Mouse (Mus musculus): ENCODE data around the gene Cd300a. TPM values are rescaled to one million over a fixed set of nuclear protein-coding genes. Genes with fewer than 3 reads are reported as not detected.
A peak's percentile ranks its signal among the peaks of the same experiment; 100 is the strongest.

Cd300a gene
- polyA plus RNA-seq (2012; rRNA removed) (2.1 and 3.1 TPM in 2 replicates), polyA plus RNA-seq (2014; fragmentation: Nextera tagmentation; extraction: Ambion mirVana) (3.6 and 3.7 TPM in 2 replicates)

DNA sequence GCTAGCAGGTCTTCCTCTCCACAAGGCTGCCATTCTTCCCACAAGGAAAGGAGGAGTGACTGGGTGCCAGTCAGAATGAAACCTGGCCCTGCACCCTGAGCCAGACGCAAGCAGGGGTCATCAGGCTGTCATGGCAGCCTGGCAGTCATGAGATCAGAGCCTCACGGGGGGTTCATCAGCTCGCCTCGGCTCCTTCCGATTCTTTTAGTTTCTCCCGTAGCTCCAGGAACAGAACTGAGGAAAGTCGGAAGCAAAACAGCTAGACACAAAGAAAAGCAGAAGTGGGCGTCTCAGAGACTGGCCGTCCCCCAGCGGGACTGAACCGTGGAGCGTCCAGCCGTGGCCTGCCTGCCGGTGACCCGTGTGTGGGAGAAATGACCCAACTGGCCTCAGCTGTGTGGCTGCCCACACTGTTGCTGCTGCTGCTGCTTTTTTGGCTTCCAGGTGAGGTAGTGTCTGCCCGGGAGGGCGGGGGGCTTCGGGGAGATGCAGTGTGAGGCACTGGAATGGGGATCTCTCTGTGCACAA lies at the start of gene Cd300a:
Cd300a (plus strand) TSS at position 51 of the 528 bp plus-strand sequence.
- no peak within 1 kb of the TSS for H3K27ac ChIP-seq
- H3K4me1 ChIP-seq (replicated peaks; ENCODE audit: control insufficient read depth in 2 of 2, insufficient read depth in 2 of 2, low read length in 1 of 2), result peaks cover 0 to 2% of the 10 kb centered on the region in 2 experiments; a peak in 1 of 4 replicates
- H3K4me3 ChIP-seq (ENCODE audit: insufficient read depth in 1 of 2, low read depth in 2 of 2, low read length in 2 of 2), result peak within 1 kb of the TSS; percentile 1 to 36; a peak in 3 of 4 replicates
- 25% methylated on average over 18 of the region's 18 CpGs for WGBS (ENCODE audit: insufficient replicate concordance)
- no peaks in the 10 kb centered on the region for H3K9me3 ChIP-seq (ENCODE audit: control insufficient read depth, low read length)
- no peaks in the 10 kb centered on the region for H3K36me3 ChIP-seq (replicated peaks; ENCODE audit: control insufficient read depth, insufficient read depth, low read depth)
- 0 out of 2 replicates have a peak, but pooled peaks have one; percentile 13 for ATAC-seq (ENCODE audit: insufficient read depth)
- TF ChIP-seq CTCF (IDR thresholded peaks at IDR 0.05; ENCODE audit: low read depth) (no peak), EP300 (IDR thresholded peaks at IDR 0.05; ENCODE audit: low read depth) (no peak)
- no peak for DNase-seq (ENCODE audit: low read depth in 3 of 3, low spot score in 3 of 3)
- H3K4me2 ChIP-seq (ENCODE audit: low read depth), result peak within 1 kb of the TSS; percentile 13; the same call in 1 of the 2 replicates
- H3K27me3 ChIP-seq (ENCODE audit: control insufficient read depth, insufficient read depth, low read length), result no peaks in the 10 kb centered on the region
- no peak within 1 kb of the TSS for H3K9ac ChIP-seq (replicated peaks)

DNA sequence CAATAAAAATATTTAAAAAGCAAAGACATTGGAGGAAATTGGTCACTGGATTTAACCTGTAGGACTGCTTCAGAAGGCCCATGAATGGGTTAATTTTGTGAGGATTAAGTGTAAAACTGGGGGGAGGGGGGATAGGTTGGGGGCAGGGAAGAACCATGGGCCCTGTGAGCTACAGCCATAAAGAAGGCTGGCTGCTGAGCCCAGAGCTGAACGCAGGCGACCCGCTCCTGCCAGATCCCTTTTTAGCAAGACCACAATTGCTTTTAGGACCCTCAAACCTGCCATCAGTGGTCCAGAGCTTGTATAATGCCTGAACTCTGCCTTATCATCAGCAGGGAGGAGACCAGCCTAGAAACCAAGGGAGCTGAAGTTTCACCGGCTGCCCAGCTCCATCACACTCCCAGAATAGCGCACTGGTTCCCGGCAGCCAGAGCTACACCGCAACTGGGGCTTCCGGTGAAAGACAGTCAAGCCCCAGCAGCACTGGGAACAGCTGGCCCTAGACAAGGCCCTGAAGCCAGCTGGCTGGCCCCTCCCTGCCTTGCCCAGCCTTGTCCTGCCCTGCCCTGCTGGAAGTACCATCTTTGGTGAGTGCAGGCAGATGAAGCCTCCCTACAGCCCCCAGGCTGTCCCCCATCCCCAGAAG lies 45.9 kb upstream of the Cd300a start:
- H3K9ac ChIP-seq (replicated peaks), result no peak overlapping the region
- H3K27ac ChIP-seq, result no peak overlapping the region
- no peak overlapping the region for H3K4me3 ChIP-seq (ENCODE audit: insufficient read depth in 1 of 2, low read depth in 2 of 2, low read length in 2 of 2)
- ATAC-seq (ENCODE audit: insufficient read depth) (peak; percentile 53; the same call in 1 of the 2 replicates), DNase-seq (ENCODE audit: low read depth in 3 of 3, low spot score in 3 of 3) (no peak)
- H3K27me3 ChIP-seq (ENCODE audit: control insufficient read depth, insufficient read depth, low read length), result no peaks in the 10 kb centered on the region
- no peaks in the 10 kb centered on the region for H3K36me3 ChIP-seq (replicated peaks; ENCODE audit: control insufficient read depth, insufficient read depth, low read depth)
- H3K4me1 ChIP-seq (replicated peaks; ENCODE audit: control insufficient read depth in 2 of 2, insufficient read depth in 2 of 2, low read length in 1 of 2), result peaks cover 0 to 3% of the 10 kb centered on the region in 2 experiments; a peak in 2 of 4 replicates
- no peak overlapping the region for H3K4me2 ChIP-seq (ENCODE audit: low read depth)
- no peaks in the 10 kb centered on the region for H3K9me3 ChIP-seq (ENCODE audit: control insufficient read depth, low read length)
- TF ChIP-seq CTCF (IDR thresholded peaks at IDR 0.05; ENCODE audit: low read depth), result no peak
- no peak for TF ChIP-seq EP300 (IDR thresholded peaks at IDR 0.05; ENCODE audit: low read depth)
- WGBS (ENCODE audit: insufficient replicate concordance), result 10% methylated on average over 8 of the region's 8 CpGs

DNA sequence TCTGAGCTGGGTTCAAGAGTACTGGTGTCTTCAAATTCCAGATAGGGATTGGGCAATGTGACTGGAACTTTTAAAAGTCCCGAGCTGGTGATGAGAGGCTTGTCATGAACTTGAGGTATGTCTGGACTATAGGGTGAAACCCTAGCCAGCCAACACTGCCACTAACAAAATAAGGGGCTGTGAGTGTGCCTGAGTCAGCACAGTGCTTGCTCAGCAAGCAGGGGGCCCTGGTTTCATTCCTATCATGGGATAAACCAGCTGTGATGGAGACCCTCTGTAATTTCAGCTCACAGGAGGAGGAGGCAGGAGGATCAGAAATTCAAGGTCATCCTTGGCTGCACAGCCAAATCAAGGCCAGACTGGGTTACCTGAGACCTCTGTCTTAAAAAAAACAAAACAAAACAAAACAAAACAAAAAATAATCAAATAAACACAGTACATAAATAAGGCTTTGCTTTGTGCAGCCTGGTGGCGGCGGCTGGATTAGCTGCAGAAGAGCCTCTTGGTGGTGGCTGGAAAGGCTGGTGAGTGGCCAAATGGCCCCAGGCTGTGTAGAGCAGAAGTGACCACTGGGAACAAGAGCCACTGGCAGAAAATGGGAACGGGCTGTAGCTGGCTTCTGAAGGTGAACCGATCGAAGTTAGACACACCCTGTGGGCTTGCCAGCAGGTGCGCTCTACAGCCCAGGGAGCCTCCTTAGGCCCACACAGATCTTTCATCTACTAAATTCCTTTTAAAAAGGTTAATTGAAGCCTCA lies 45.2 kb upstream of the Cd300a start:
- DNase-seq (ENCODE audit: low read depth in 3 of 3, low spot score in 3 of 3) (no peak), ATAC-seq (ENCODE audit: insufficient read depth) (no peak)
- no peak overlapping the region for H3K9ac ChIP-seq (replicated peaks)
- H3K9me3 ChIP-seq (ENCODE audit: control insufficient read depth, low read length), result no peaks in the 10 kb centered on the region
- H3K36me3 ChIP-seq (replicated peaks; ENCODE audit: control insufficient read depth, insufficient read depth, low read depth), result no peaks in the 10 kb centered on the region
- H3K4me2 ChIP-seq (ENCODE audit: low read depth), result no peak overlapping the region
- H3K4me1 ChIP-seq (replicated peaks; ENCODE audit: control insufficient read depth in 2 of 2, insufficient read depth in 2 of 2, low read length in 1 of 2), result peaks cover 0 to 3% of the 10 kb centered on the region in 2 experiments; a peak in 2 of 4 replicates
- H3K4me3 ChIP-seq (ENCODE audit: insufficient read depth in 1 of 2, low read depth in 2 of 2, low read length in 2 of 2), result no peak overlapping the region
- H3K27ac ChIP-seq, result no peak overlapping the region
- H3K27me3 ChIP-seq (ENCODE audit: control insufficient read depth, insufficient read depth, low read length), result no peaks in the 10 kb centered on the region; the same call in none of the 2 replicates
- TF ChIP-seq EP300 (IDR thresholded peaks at IDR 0.05; ENCODE audit: low read depth), result no peak
- TF ChIP-seq CTCF (IDR thresholded peaks at IDR 0.05; ENCODE audit: low read depth), result no peak
- WGBS (ENCODE audit: insufficient replicate concordance), result 63% methylated on average over 7 of the region's 7 CpGs

- Histone ChIP-seq H3K27me3 (ENCODE audit: control insufficient read depth, insufficient read depth, low read length) (peaks cover 15% of the 10 kb centered on the region), H3K4me3 (ENCODE audit: insufficient read depth in 1 of 2, low read depth in 2 of 2, low read length in 2 of 2) (no peak overlapping the region), H3K4me2 (ENCODE audit: low read depth) (no peak overlapping the region), H3K27ac (no peak overlapping the region), H3K4me1 (replicated peaks; ENCODE audit: control insufficient read depth in 2 of 2, insufficient read depth in 2 of 2, low read length in 1 of 2) (peaks cover 0 to 3% of the 10 kb centered on the region in 2 experiments; a peak in 2 of 4 replicates), H3K36me3 (replicated peaks; ENCODE audit: control insufficient read depth, insufficient read depth, low read depth) (no peaks in the 10 kb centered on the region), H3K9ac (replicated peaks) (no peak overlapping the region), H3K9me3 (ENCODE audit: control insufficient read depth, low read length) (no peaks in the 10 kb centered on the region)
- ATAC-seq (ENCODE audit: insufficient read depth) (no peak), DNase-seq (ENCODE audit: low read depth in 3 of 3, low spot score in 3 of 3) (no peak)
- 61% methylated on average over 4 of the region's 4 CpGs for WGBS (ENCODE audit: insufficient replicate concordance)
- TF ChIP-seq EP300 (IDR thresholded peaks at IDR 0.05; ENCODE audit: low read depth) (no peak), CTCF (IDR thresholded peaks at IDR 0.05; ENCODE audit: low read depth) (no peak)
Observed at GRCm38 (mm10) chr11:114846336-114846735, 43.5 kb upstream of the Cd300a start.

GRCm38 (mm10) chr11:114847008-114847407 lies 42.8 kb upstream of the Cd300a start:
- ATAC-seq (ENCODE audit: insufficient read depth), result no peak
- DNase-seq (ENCODE audit: low read depth in 3 of 3, low spot score in 3 of 3), result no peak
- WGBS (ENCODE audit: insufficient replicate concordance), result 73% methylated on average over 5 of the region's 5 CpGs

More at GRCm38 (mm10) chr11:114847008-114847407, 42.8 kb upstream of the Cd300a start:
- no peak for TF ChIP-seq CTCF (IDR thresholded peaks at IDR 0.05; ENCODE audit: low read depth)
- no peak for TF ChIP-seq EP300 (IDR thresholded peaks at IDR 0.05; ENCODE audit: low read depth)
- no peak overlapping the region for H3K4me2 ChIP-seq (ENCODE audit: low read depth)
- peaks cover 0 to 3% of the 10 kb centered on the region in 2 experiments; a peak in 2 of 4 replicates for H3K4me1 ChIP-seq (replicated peaks; ENCODE audit: control insufficient read depth in 2 of 2, insufficient read depth in 2 of 2, low read length in 1 of 2)
- H3K36me3 ChIP-seq (replicated peaks; ENCODE audit: control insufficient read depth, insufficient read depth, low read depth), result no peaks in the 10 kb centered on the region
- H3K4me3 ChIP-seq (ENCODE audit: insufficient read depth in 1 of 2, low read depth in 2 of 2, low read length in 2 of 2), result no peak overlapping the region
- H3K9me3 ChIP-seq (ENCODE audit: control insufficient read depth, low read length), result no peaks in the 10 kb centered on the region
- no peak overlapping the region for H3K9ac ChIP-seq (replicated peaks)
- H3K27me3 ChIP-seq (ENCODE audit: control insufficient read depth, insufficient read depth, low read length), result peaks cover 22% of the 10 kb centered on the region
- H3K27ac ChIP-seq, result no peak overlapping the region

Data from liver, embryonic 14.5 days (tissue).